Mouse (Mus musculus) testis, postnatal 10 days (tissue): ENCODE results near the gene Msx3.

Experiments used
- DNase-seq: peaks from one replicate; pipeline ENCODE4 v3.0.0; 2021; ENCODE audit warnings: low spot score

Msx3 gene

GRCm38 (mm10) chr7:140057413-140058407 is 8.8 kb upstream of the Msx3 start:
- DNase-seq = peak; percentile 56

DNA sequence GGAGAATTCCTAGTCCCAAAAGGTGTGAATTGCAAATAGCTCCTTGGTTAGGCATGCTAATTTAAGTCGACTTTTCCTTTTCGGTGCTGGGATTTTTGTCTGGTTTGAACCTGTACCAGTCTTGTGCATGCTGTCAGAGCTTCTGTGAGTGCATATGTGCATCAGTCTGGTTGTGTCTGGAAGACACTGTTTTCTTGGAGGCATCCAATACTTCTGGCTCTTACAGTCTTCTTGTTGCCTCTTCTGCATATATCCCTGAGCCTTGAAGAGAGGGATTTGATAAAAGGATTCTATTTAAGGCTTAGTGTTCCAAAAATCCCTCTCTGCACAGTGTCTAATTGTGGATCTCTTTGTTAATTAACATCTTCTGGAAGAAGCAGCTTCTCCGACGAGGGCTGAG is 5.2 kb upstream of the Msx3 start:
- DNase-seq = no peak

DNA sequence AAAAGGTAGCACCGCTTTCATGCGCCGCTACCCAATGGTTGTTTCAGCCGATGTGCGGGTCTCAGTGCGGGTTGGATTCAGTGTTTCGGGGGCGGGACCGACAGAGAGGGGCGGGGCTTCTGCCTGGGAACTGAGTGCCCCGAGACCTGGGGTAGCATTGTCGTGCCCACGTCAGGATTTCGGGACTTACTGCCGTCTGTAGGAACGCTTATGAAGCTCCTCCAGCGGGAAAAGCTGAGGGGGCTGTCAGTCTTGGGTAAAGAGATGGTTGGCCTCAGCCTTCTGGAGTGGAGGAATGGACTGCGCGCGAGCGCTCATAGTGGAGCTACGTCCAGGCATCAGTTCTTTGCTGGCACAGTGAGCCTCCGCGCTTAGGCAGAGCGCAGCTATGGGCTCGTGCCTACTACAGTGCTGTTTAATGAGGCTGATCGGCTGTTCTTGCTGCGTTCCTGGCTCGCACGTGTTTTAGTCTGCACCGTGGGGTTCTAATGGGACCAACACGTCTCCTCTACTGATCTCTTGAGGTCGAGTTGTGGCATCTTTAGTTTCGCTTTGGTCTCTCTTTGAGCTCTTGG is 313 bp upstream of the Msx3 start:
- DNase-seq = peak; percentile 57

GRCm38 (mm10) chr7:140047811-140048311 is 1.0 kb downstream of the Msx3 start:
- no peak for DNase-seq

DNA sequence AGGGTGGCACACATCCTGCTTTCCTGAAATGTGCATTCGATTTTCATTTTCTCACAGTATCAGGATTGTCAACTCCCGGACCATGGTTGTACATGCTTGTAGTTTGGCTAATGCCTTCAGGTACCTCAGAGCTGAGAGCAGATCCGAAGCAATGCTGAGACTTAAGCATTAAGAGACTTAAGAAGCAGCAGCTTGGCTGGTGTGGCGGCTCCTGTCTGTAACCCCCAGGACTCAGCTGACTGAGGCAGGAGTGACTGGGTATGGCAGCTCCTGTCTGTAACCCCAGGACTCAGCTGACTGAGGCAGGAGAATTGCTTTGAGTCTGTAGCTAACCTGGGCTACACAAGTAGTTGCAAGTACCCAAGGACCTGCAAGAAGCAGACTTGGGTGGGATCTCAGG is 3.3 kb downstream of the Msx3 start:
- no peak for DNase-seq

DNA sequence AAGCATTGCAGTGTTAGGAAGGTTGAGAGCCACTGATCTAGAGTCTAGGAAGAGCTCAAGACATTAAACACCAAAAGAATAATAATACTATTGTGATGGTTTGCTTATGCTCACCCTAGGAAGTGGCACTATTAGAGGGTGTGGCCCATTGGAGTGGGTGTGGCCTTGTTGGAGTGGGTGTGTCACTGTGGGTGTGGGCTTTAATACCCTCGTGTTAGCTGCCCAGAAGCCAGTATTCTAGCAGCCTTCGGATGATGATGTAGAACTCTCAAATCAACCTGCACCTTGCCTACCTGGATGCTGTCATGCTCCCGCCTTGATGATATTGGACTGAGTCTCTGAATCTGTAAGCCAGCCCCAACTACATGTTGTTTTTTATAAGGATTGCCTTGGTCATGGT is 6.2 kb downstream of the Msx3 start:
- no peak for DNase-seq

- DNase-seq = peak; percentile 38
Measured at GRCm38 (mm10) chr7:140037171-140037555, 11.7 kb downstream of the Msx3 start.

DNA sequence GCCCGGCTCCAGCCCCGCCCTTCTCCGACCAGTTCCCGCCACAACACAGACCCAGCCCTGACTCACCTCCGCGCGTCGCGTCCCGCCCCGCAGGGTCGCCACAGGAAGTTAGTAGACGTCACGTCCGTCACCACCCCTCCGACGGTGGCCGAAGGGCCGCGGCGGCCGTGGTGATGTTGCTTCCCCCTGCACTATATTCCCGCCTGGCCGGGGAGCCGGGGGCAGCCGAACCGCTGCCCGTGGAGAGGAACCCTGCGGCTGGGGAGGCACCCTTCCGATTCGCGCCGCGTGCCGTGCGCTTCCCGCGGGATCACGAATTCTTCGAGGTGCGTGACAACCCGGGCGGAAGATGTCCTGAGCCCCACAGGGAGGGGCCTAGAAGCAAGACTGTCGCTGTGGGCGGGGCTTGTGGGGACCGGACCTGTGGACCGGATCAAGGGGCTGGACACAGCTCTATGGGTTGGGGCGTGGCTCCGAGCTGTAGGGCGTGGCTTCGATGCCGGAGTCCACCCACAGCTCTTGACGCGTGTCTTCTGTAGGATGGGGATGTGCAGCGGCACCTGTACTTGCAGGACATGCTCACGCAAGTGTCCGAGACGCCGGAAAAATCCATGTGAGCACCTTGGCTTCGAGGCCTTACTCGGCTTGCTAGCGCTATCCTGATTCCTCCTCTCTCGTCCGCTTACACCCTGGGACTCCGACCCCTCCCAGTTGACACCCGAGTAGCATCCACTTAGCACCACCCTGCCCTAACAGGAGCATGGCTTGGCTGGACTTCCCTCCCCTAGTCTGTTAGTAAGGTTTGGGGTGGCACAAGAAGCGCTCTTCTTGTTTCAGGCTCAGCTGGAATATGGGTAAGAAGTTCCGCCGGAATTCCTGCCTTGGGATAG is 12.4 kb downstream of the Msx3 start, which contains the start of the genes Zfp511 and Tubgcp2:
Zfp511 (plus strand) TSS at position 111 of the 890 bp plus-strand sequence.
Tubgcp2 (minus strand) TSS at position 389 of the 890 bp plus-strand sequence.
- peak; percentile 99 for DNase-seq

GRCm38 (mm10) chr7:140035456-140035855 is 13.4 kb downstream of the Msx3 start:
- peak; percentile 15 for DNase-seq

DNA sequence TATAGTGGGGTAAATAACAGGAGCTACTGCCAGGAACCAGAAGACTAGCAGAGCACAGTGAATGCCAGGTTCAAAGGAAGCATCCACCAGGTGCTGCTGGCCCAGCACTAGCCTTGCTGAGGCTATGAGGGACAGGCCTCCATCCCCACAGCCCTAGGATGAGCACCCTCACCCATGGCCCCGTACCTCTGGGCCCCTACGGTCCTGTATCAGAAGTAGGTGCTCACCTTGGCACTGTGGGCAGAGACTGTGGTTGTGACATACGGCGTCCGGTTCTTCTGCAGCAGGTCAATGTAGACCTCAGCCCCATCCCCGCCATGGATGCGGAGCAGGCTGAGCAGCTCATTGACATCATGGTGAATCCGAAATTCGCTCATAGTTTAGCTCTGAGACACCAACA is 15.5 kb downstream of the Msx3 start:
- no peak for DNase-seq

DNA sequence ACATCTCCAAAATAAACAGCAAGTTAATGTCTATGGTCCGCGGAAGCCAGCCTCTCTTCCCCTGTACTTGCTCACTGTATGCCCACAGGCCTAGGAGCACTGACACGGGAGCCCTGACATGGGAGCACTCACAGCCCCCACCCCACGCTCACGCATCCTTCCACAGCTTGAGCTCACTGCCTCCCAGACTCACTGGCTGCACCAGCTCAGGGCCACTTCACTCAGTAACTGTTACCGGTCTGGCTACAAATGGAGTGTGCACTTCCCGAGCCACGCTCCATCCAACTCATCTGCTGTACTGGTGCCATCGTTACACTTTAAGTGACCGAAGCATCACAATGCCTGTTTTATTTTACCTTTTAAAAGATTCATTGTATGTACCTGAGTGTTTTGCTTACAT is 16.5 kb downstream of the Msx3 start:
- DNase-seq = no peak

GRCm38 (mm10) chr7:140031771-140032170 is 17.1 kb downstream of the Msx3 start:
- DNase-seq = no peak

GRCm38 (mm10) chr7:140011336-140011735 is 37.6 kb downstream of the Msx3 start:
- DNase-seq = peak; percentile 30

DNA sequence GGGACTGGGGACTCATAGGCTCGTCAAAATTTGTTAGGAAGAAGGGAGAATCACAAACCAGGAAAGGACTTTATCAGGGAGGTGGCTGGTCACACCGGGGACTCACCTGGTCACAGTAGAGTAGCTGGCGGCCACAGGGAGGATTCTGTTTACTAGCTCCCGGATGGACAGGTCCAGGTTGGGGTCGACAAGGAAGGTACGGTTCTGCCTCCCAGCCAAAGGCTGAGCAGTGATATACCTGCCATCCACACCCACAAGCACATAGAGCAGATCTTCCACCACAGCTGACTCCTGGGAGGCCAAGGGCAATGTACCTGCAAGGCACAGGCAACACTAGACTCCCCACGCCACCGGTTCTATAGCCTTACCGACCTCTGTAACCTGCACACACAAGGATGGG is 41.1 kb downstream of the Msx3 start:
- DNase-seq = peak; percentile 33

DNA sequence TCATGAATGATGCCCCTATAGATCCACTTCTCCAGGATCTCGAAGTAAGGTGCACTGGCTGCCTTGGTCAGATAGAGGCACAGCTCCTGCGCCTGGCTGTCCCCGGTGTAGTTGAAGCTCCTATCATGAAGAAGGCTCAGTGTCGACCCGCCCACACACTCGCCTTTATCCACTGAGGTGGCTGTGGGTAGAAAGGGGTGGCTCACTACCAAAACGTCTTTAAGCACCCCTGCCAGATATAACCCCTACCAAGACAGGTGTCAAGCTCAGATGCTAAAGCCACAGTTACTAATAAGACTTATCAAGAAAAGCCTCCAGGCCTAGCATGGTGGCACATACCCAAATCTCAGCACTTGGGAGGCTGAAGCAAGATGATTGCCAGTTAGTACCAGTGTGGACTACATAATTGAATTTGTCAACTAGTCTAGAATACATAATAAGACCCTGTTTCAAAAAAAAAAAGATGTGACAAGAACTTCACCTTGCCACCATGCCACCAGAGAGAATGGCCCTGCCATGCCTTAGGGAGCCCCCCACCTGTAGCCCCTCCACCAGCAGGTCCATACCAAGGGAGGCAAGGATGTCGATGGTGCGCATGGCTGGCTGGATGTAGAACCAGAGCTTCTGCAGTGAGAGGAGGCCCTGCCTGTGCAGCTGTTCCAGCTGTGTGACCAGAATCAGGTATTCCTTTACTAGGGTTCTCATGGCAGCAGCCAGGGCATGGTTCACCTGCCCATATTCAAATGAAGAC is 41.9 kb downstream of the Msx3 start:
- peak; percentile 34 for DNase-seq

DNA sequence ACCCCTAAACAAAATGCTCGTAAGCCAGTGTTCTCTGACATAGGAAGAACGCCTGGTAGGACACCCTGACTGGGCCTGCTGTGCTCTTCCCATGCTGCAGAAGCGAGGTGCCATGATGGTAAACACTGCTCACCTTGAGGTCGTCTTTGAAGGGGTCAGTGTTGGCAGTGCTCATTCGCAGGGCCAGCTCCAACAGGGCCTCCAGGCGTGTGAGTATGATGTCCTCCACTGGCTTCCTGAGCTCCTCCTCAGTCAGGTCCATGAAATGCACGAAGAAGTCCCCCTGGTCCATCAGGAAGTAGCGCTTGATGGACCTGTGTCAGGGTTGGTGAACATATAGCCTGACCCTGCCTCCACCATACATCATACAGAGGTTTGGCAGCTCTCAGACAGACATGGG is 44.2 kb downstream of the Msx3 start:
- peak; percentile 30 for DNase-seq

GRCm38 (mm10) chr7:140001086-140001740 is 47.7 kb downstream of the Msx3 start:
- DNase-seq = peak; percentile 35

DNA sequence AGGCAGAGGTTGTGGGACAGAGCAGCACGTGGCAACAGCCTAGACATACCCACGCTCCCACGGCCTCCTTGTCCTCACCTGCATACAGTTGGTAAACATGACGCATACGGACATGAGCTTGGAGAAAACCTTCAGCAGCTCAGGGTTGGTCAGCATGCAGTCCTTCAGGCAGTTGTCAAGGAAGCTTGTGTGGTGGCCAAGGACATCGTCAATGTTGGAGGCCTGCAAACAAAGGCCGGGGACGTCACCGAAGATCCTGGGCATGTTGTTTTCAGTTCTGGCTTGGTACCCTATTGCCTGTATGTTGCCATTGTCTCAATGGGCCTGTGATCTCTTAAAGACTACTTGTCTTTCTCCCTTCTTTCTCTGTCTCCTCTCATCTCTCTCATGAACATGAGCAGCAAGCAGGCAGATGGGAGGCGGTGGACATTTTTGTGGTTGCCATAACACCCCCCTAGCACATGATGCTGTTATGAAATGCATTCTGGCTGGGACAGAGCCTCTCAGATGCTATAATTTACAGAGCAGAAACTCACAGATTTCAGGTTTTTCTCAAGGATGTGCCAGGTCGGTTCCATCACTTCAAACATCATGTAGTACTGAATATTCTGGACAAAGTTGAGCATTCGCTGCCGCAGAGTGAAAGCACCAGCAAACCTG is 50.1 kb downstream of the Msx3 start:
- peak; percentile 32 for DNase-seq
